Mouse (Mus musculus) spleen, postnatal 36 days (tissue): ENCODE data around the gene Ces2f.
"Not testable (repeated sequence)": the region's sequence is repeated elsewhere in the genome, so short reads cannot be mapped to it uniquely, and the experiment has no call there.

ENCODE experiments used
- DNase-seq, 2 experiments: peaks; one replicate each; pipeline ENCODE4 v3.0.0; 2022; ENCODE audit warnings: low spot score in 2 of 2, mixed read lengths in 1 of 2

The Ces2f gene

DNA sequence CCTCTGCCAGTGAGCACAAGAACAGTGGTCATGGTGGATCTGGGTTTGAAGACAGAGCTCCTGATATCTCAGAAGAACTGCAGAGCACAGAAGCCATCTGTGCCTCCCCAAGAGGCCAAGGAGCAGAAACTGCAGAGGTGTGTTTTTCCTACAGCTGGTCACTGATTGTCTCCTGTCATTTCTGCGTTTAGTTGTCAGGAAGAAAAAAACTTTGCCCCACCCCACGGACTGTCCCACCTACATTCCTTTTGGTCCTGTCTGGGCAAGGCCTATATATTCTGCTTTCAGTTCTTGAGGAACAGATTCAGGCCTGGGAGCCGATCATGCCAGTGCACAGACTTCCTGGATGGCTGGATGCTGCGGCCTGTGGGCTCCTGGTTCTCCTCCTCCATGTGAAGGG lies at the start of gene Ces2f:
TSS of gene Ces2f (plus strand) at position 301 of the 400 bp plus-strand sequence.
- no peak for DNase-seq

GRCm38 (mm10) chr8:104901746-104902145 lies 45.4 kb upstream of the Ces2f start:
- no peak for DNase-seq

- DNase-seq: no peak
Measured at GRCm38 (mm10) chr8:104907111-104907510, 40.0 kb upstream of the Ces2f start.

DNA sequence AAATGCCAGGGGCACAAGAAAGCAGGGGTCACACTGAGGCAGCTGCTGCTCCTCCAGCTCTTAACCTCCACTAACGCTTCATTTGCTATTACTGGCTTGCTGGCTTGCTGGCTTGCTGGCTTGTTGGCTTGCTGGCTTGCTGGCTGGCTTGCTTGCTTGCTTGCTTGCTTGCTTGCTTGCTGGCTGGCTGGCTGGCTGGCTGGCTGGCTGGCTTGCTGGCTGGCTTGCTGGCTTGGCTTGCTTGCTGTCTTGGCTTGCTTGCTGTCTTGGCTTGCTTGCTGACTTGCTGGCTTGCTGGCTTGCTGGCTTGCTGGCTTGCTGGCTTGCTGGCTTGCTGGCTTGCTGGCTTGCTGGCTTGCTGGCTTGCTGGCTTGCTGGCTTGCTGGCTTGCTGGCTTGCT lies 38.1 kb upstream of the Ces2f start:
- DNase-seq: not testable (repeated sequence)

DNA sequence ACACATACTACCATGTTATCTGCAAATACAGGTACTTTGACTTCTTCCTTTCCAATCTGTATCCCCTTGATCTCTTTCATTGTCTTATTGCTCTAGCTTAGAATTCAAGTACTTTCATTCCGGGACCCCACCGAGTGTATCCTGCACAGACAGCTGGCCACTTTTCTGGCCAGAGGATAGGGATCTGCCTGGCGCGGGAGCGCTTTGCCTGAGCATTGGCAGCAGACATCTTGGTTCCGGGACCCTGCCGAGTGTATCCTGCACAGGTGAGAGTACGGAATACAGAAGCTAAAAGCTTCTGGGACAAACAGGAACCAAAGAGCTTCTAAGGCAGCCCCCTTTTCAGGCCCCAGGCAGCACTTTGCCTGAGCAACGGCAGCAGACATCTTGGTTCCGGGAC lies 37.5 kb upstream of the Ces2f start:
- not testable (repeated sequence) for DNase-seq

DNA sequence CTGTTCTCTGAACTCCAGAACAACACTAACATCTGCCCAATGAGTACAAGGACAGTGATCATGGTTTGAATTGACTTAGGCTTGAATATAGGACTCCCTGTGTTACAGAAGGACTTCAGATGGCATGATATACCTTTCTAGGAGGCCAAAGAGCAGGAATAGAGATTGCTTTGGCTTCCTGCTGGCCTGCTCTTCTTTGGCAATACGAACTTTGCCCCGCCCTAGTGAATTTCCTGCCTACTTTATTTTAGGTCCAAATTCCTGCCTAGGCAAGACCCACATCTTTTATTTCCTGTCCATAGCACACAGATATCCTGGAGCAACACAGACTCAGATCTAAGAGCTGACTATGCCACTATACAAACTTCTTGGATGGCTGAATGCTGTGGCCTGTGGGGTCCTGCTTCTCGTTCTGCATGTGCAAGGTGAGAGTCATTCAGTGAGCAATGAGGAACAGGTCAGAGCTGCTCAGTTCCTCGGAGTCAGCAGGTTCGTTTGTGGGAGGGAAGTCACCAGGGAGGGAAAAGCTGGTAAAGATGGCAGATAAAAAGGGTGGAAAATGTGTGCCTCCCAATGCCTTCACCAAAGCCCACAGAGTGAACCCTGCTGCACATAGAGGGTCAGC lies 21.1 kb upstream of the Ces2f start, which contains the start of gene Ces2e:
TSS of gene Ces2e (plus strand) at position 289 of the 625 bp plus-strand sequence.
- no peak for DNase-seq

DNA sequence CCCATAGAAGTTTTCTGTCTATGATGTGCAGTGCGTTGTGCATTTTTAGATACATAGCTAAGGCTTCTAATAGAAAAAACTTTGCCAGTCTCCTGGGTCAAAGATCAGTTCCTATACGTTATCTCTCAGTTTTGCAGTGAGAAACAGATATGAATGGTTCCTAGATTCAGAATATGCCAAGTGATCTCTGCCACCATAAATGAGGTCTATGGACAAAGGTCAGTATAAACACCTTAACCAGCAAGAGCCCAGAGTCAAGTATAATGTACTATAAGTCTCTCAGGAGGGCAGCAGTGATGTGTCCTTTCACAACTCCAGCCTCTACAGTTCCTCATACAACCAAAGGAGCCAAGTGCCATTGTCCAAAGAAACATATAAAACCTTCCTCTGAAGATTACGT lies 19.9 kb upstream of the Ces2f start:
- DNase-seq: no peak

DNA sequence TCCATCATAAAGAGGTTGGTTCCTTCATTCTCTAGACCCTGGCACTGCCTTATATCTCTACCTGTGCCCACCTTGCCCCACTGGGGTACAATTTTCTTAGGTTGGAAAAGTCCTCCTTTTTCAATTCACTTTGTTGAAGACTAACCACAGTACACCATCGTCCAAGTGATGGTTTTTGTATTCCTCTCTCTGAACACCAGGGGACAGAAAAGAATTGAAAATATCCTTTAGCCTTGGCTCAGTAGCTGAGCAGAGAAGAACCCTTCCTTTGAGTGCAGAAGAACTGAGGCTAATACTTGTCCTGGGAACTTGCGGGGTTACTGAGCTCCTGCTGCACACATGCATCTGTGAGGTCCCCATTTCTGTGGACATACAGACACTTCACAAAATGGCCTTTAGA lies 2.5 kb upstream of the Ces2f start:
- DNase-seq: no peak

- DNase-seq: no peak
Measured at GRCm38 (mm10) chr8:104949031-104949430, 1.9 kb downstream of the Ces2f start.

DNA sequence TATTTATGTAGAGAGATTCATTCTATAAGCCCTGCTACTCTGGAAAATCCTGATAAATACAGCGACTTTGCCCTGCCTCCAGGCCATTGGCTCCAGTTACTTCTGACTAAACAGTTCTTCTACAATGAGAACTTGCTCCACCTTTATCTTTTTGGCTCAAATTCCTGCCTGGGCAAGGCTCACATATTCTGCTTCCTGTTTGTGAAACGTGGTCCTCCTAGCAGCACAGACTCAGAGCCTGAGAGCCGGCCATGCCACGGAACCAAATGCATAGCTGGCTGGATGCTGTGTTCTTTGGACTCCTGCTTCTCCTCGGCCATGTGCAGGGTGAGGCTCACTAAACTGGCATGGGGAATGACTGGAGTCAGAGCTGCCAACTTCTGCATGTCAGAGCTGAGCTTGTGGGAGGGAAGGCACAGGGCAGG lies 14.4 kb downstream of the Ces2f start, which contains the start of gene Ces2g:
TSS of gene Ces2g (plus strand) at position 182 of the 425 bp plus-strand sequence.
- DNase-seq: peak; percentile 33 to 47

DNA sequence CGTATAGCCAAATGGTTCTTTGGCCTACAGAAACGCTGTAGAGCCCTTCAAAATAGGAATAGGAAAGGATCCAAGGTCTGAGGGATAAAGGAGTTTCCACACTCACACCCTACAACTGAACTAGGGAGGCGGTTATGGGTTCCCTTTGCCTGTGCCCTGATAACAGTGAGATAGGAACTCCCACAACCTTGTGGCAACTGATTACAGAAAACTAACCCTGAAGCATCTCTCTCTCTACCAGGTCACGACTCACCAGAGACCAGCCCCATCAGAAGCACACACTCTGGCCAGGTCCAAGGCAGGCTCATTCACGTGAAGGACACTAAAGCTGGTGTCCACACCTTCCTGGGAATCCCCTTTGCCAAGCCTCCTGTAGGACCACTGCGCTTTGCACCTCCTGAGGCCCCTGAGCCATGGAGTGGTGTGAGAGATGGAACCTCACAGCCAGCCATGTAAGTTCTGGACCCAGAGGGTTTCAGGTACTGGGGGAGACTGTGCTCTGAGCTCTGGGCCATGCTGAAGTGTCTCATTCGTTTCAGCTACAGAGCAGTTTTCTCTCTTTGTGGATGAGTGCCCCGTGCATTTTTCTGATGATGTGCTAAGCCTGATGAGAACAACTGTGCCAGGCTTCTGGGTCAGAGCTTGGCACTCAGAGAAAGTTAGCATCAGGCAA lies 15.2 kb downstream of the Ces2f start:
- peak; percentile 30 to 59 for DNase-seq

- DNase-seq: no peak
Measured at GRCm38 (mm10) chr8:104963375-104963894, 16.3 kb downstream of the Ces2f start.

DNA sequence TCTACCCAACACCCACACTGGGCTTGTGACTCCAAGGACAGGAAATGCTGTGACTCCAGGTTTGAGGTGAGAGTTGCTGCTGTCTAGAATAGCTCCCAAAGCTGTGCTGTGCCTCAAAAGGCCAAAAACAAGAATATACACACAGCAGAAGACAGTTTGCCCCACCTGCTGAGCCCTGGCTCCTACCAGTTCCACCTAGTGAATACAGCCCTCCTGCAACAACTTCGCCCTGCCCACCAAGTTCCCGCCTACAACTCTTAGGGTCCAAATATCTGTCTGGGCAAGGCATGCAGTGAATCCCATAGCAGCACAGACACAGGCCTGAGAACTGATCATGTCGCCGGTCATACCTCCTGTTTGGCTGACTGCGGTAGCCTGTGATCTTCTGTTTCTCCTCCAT lies 37.0 kb downstream of the Ces2f start:
- no peak for DNase-seq

DNA sequence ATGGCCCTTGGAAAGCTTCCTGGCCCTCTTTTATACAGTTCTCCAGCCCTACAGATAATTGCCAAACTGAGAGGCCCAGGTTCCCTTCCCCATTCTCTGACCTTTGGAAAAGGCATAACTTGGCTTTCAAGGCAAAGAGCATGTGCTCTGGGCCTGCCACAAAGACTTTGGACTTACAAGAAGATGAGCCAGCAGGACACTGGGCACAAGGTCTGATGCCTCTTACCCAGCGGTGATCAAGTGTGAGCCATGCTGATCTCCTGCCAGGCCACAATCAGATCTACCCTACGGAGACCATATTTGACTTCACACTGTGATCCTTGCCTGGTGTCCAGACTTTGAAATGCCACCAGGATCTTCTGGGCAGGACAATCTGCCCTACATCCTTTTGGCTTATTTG lies 37.8 kb downstream of the Ces2f start:
- no peak for DNase-seq

- DNase-seq: no peak
Measured at GRCm38 (mm10) chr8:104998191-104998590, 51.0 kb downstream of the Ces2f start.

GRCm38 (mm10) chr8:104999183-104999582 lies 52.0 kb downstream of the Ces2f start:
- no peak for DNase-seq

GRCm38 (mm10) chr8:105000586-105000985 lies 53.4 kb downstream of the Ces2f start, which contains the start of gene Ces2h:
Gene Ces2h, plus strand, starts transcription at chr8:105000853.
- no peak for DNase-seq
